Mouse (Mus musculus): ENCODE measurements at regions not wholly inside any gene's neighbourhood (a gene's known extent, or its start where the extent isn't known, plus 50 kb on each side); places are given as distances from the start of the nearest gene placed in this dataset.

GRCm38 (mm10) chr12:112333125-112334079 lies 155.8 kb upstream of the A530016L24Rik start:
- no peak for DNase-seq (ENCODE audit: extremely low spot score in 1 of 2, low spot score in 1 of 2)

GRCm38 (mm10) chr12:112334106-112334855 lies 155.0 kb upstream of the A530016L24Rik start:
- no peak for DNase-seq (ENCODE audit: extremely low spot score in 1 of 2, low spot score in 1 of 2)

DNA sequence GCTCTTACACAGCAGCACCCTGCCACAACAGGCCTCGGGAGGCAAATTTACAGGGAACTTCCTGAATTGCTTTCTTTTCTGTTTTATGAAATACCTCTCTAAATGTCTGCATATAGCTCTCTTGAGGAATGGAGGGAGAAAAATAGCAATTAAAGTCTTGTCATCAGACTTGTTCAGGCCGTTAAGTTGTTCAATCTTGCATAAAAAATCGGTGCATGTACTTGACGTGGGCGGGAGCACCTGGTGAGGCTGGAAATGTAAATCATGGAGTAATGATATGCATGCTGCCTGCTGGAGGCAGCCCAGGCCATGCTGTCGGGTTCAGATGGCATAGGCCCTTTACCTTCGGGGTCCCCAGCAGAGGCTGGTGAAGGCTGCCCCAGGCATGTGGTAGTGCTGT lies 153.6 kb upstream of the A530016L24Rik start:
- no peak for DNase-seq (ENCODE audit: extremely low spot score in 1 of 2, low spot score in 1 of 2)

DNA sequence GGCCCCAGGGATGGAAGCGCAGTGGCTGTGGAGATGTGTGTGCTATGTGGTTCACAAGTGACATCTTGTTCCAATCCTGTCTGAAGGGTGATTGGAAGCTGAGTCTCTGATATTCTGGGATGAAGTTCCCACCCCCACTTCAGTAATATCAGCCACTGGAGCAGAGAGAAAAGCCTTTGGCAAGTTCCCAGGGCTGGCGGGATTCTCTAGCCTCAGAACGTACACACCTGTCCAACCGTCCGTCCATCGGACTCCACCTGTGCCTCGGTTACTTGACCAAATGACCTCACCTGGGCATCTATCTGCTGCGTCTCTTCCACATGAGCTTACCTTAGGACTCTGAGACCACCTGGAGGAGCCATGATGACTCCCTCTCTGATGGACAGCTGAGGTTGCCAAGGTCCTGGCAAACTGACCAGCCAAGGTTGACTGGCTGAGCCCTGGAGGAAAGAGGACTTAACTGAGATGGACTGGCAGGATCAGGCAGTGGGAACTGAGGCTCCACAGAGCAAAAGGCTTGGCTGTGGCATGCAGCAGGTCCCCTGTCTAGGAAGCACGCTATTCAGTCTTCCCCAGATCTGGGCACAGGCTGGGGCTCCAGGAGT lies 152.5 kb upstream of the A530016L24Rik start:
- no peak for DNase-seq (ENCODE audit: extremely low spot score in 1 of 2, low spot score in 1 of 2)

- DNase-seq (ENCODE audit: extremely low spot score in 1 of 2, low spot score in 1 of 2), result no peak
These were observed 151.8 kb upstream of the A530016L24Rik start for GRCm38 (mm10) chr12:112337443-112337842.

DNA sequence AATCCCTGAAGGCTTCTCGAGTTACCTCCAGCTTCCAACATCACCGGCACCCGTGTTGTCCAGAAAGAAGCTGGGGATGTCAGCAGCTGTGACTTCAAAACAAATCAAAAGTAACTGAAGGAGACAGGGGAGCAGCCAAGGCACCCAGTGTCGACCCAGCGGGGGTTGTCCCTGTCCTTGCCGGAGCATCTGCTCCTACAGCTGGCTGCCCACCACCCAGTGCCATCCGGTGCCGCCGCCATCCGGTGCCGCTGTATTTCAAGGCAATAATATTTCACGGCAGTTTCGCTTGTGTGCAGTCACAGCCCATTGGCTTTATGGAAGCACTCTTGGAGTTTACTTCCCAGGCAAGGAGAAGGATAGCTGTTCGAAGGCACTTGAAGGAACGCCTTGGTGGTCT lies 150.3 kb upstream of the A530016L24Rik start:
- no peak for DNase-seq (ENCODE audit: extremely low spot score in 1 of 2, low spot score in 1 of 2)

- DNase-seq (ENCODE audit: extremely low spot score in 1 of 2, low spot score in 1 of 2), result no peak
These were observed 149.6 kb upstream of the A530016L24Rik start for GRCm38 (mm10) chr12:112339481-112340179.

DNA sequence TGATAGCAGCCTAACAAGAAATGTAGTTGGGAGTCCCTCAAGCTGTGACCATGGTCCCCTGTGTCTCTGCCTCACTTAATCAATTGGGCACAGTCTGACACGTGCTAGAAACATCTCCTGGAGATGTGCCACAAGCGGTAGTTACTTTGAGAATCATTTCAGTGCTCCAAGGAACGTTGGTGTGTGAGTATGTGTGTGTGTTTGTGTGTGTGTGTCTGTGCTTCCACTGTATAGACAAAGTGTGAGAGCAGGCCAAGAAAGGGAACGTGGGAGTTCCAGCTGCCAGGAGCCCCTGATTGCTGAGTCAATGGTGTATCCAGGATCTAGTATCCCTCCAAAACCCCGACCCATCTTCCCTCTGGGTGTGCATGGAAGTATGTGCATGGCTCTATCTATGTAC lies 149.0 kb upstream of the A530016L24Rik start:
- peak; percentile 33 to 70 for DNase-seq (ENCODE audit: extremely low spot score in 1 of 2, low spot score in 1 of 2)

DNA sequence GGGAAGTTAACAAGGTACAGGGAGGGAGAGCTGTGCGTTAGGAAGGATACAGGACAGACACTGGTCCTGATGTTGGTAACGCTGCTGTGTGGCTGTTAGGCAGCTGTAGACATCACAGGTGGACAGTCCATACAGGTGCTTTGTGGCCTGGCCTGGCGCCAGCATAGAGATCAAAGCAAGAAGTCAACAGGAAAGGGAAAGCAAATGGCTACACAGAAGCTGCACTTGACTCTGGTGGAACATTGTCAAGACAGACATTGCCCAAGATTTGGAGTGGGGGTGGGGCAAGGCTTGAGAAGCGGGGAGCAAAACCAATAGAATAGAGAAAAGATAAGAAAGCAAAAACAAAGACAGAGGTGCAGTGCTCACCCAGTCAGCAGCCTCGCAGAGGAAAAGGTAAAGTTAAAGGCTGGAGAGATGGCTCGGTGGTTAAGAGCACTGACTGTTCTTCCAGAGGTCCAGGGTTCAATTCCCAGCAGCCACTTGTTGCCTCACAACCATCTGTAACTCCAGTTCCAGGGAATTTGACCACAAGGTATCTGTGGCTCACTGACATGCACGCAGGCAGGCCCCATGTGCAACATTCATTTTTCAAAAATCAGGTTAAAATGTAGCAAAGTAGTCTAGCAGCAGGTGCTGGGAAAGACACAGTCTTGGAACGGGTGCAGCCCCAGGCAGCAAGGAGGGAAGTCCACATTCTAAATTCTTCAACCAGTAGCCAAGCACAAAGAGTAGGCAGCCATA lies 147.3 kb upstream of the A530016L24Rik start:
- DNase-seq (ENCODE audit: extremely low spot score in 1 of 2, low spot score in 1 of 2), result no peak

DNA sequence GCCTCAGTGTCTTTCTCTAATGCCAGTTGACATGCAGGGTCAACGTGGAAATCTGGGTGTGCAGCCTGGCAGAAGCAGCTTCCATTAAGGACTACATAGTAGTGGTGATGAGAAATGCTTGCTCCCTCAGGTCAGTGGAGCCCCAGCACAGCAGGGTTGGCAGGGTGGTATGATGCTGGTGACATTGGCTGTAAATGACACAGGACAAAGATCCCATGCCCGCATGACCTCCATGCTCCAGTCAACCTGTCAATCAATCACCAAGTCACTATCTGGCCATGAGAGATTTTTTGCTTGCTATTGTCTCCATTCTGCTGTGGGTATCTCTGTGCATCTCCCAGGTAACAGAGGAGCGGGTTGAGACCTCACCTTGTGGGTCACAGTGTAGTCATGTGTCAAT lies 146.2 kb upstream of the A530016L24Rik start:
- no peak for DNase-seq (ENCODE audit: extremely low spot score in 1 of 2, low spot score in 1 of 2)

DNA sequence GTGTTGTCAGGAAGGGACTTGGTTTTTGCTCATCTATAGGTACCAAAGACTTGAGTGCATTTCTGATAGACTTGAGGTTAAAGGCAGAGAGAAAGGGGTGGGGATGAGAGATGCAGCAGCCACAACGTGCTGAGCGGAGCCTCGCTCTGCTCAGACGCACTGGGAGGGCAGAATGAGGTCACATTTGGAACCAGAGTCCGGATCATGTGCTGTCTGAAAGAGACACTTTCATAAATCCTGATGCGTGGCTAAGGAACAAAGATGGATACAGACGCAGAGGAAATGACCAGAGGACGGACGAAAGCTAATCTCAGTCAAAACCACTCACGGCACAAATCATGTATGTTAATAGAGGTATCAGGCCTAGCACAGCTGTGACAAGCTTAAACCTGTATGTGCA lies 145.0 kb upstream of the A530016L24Rik start:
- DNase-seq (ENCODE audit: extremely low spot score in 1 of 2, low spot score in 1 of 2), result no peak

DNA sequence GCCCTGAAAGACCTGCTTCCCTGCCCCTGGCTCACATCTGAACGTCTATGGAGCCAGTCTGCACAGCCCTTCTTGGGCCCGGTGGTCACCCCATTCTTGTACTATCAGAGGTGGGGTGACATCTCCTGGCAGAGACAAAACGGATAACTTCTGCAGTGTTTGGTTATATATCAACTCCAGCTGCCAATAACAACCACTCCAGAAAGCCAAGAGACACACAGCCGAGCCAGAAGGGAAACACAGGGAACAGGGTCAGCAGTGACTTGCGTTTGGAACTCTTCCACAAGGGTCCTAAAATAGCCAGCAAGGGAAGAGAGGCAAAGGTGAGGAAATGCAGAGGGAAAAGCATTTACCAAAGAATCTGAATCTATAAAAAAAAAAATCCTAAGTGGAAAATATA lies 143.5 kb upstream of the A530016L24Rik start:
- DNase-seq (ENCODE audit: extremely low spot score in 1 of 2, low spot score in 1 of 2), result no peak

GRCm38 (mm10) chr12:112348116-112348515 lies 141.1 kb upstream of the A530016L24Rik start:
- no peak for DNase-seq (ENCODE audit: extremely low spot score in 1 of 2, low spot score in 1 of 2)

DNA sequence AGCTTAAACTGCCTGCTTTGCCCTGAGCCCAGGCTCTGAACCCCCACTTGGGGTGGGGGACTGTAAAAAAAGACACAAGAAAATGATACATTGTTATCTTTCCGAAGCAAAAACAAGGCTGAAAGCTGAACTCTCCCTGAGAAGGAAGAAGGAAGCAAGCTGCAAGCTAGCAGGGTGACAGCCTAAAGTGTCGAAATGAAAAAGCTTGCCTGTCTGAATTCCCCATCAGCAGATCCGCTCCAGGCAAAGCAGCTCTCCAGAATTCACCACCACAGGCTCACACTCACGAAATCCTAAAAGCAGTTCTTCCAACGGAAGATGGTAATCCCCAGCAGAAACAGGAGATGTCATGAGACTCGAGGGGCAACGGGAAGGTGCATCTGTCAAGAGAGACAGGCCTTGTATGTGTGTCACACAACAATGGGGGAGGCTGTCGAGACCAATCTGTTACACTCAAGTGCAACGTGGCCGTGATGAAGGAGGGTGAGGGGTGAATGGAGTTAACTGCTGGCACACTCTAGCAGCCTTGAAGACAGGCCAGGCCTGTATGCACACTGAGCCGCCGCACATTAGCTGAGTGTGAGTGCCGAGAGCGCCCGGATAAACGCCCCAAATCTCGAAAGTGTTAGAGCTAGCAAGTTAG lies 139.5 kb upstream of the A530016L24Rik start:
- DNase-seq (ENCODE audit: extremely low spot score in 1 of 2, low spot score in 1 of 2), result no peak

- no peak for DNase-seq (ENCODE audit: extremely low spot score in 1 of 2, low spot score in 1 of 2)
These were observed 138.5 kb upstream of the A530016L24Rik start for GRCm38 (mm10) chr12:112350733-112351132.

DNA sequence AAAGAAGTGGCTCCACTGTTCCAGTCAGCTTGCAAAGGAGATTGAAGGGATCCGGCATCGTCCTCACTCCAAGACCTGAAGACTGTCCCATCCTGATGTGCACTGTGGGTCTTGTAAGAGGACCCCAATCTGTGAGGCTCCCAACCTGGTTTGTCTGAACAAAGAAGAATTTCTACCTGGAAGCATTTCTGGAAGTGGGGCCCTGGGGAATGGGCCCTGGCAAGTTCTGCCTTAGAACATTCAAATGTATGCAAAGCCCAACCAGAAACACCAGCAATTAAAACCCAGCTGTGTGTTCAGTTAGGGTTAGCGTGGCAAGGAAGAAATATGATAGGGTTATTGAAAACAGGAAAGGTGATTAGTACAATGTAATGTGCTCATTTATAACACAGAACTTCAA lies 125.9 kb upstream of the A530016L24Rik start:
- DNase-seq (ENCODE audit: extremely low spot score in 1 of 2, low spot score in 1 of 2), result no peak

- no peak for DNase-seq (ENCODE audit: extremely low spot score in 1 of 2, low spot score in 1 of 2)
These were observed 122.0 kb upstream of the A530016L24Rik start for GRCm38 (mm10) chr12:112367221-112367620.

DNA sequence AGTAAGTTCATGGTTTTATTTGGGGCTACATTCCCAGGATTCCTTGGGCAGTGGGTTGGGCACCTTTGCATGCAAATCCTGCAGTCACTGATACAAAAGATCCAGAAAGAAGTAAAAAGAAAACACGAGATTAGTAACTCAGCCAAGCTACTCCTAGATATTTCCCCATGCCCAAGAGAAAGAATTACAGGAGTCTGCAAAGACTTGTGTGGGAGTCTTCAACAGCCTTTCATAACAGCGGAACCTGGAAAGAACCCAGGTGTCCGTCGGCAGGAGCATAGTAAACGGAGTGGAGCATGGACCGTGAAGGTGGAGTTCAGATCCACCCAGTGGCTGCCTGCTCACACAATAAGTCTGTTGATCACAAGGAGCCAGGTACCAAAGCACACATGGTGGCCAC lies 121.1 kb upstream of the A530016L24Rik start:
- DNase-seq (ENCODE audit: extremely low spot score in 1 of 2, low spot score in 1 of 2), result no peak

- DNase-seq (ENCODE audit: extremely low spot score in 1 of 2, low spot score in 1 of 2), result no peak
These were observed 119.5 kb upstream of the A530016L24Rik start for GRCm38 (mm10) chr12:112369581-112370371.

Measured in frontal cortex, adult 2 months (tissue).